8 mouse cellular contexts compared by ENCODE assay signal in the genomic region with DNA sequence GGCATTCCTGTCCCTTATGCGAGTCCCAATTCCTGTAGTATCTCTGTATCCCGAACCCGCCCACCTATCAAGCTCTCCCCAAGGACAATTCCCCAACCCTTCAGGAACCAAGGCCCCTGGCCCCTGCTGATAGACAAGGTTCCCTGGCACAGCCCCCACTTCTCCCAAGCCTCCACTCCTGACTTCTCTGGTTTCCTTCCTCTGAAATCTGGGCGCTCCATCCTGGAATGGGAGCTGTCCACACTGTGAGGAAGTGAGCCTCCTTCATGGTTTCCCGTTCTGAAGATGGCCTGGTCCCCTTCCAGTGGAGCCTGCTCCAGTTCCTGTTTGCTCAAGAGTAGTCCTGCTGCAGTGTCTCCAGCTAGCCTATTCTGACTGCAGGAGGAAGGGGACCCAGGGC. TPM values are rescaled to one million over a fixed set of nuclear protein-coding genes. Genes with fewer than 3 reads are reported as not detected.
DNase-seq lines count a peak whose midpoint lies in the region; ATAC-seq and TF ChIP-seq lines count a peak whose summit lies in the region.

No protein-coding gene starts in this region.

- H3K27me3 ChIP-seq in heart, embryonic 13.5 days (replicated peaks), result no peaks in the 10 kb centered on the region

- H3K79me2 ChIP-seq in macrophage (ENCODE audit: inconsistent target), result no peaks in the 10 kb centered on the region; the same call in 1 of the 2 replicates

- peaks cover 49% of the 10 kb centered on the region for H3K4me1 ChIP-seq in heart, embryonic 13.5 days

- no peak for ATAC-seq in heart, embryonic 13.5 days (ENCODE audit: extremely low read depth, insufficient number of reproducible peaks, low FRiP score, low TSS enrichment)
- no peak for ATAC-seq in inflammation-experienced regulatory T-cells, adult 6 months

- peak overlapping the region; percentile 89 for H3K27ac ChIP-seq in left cerebral cortex, adult 2 months
- 0 out of 2 replicates have a peak overlapping the region, but pooled peaks have one; percentile 33 for H3K27ac ChIP-seq in heart, embryonic 13.5 days (replicated peaks)
- H3K27ac ChIP-seq in macrophage, result peak overlapping the region; percentile 41

- peak overlapping the region; percentile 84 for H3K4me2 ChIP-seq in heart, embryonic 13.5 days

- peak overlapping the region; percentile 88 for H3K9ac ChIP-seq in heart, embryonic 13.5 days

- H3K4me3 ChIP-seq in left cerebral cortex, adult 2 months, result peak overlapping the region; percentile 99
- H3K4me3 ChIP-seq in heart, embryonic 13.5 days, result peak overlapping the region; percentile 73
- peak overlapping the region; percentile 73 for H3K4me3 ChIP-seq in macrophage (ENCODE audit: inconsistent target)

- WGBS in heart, embryonic 13.5 days, result 44% methylated on average over 5 of the region's 5 CpGs
- 51% methylated on average over 5 of the region's 5 CpGs for WGBS in macrophage (ENCODE audit: missing documents)

- H3K36me3 ChIP-seq in heart, embryonic 13.5 days, result peaks cover 67% of the 10 kb centered on the region
- peaks cover 56% of the 10 kb centered on the region for H3K36me3 ChIP-seq in macrophage (ENCODE audit: inconsistent target)

- TF ChIP-seq CTCF in left cerebral cortex, adult 2 months (IDR thresholded peaks at IDR 0.05), result no peak

- intact Hi-C loops in left cerebral cortex, adult 2 months (cut with DNase I), result no loop called here

- H3K9me3 ChIP-seq in heart, embryonic 13.5 days, result no peaks in the 10 kb centered on the region

- no peak for DNase-seq in left cerebral cortex, adult 2 months (ENCODE audit: extremely low spot score in 1 of 2, low spot score in 2 of 2)
- no peak for DNase-seq in left cerebral cortex, adult 8-10 months (ENCODE audit: low spot score in 2 of 2)
- DNase-seq in kidney, postnatal 10 days, result peak; percentile 62
- DNase-seq in adrenal gland, postnatal 25 days, result no peak
- DNase-seq in gastrocnemius, adult 8-10 months (ENCODE audit: low spot score in 2 of 2), result no peak

RNA-seq across cellular contexts. Expression of gene Nckipsd, which starts 1.0 kb away (rescaled TPM):
- total RNA-seq in left cerebral cortex, adult 2 months (2021), result 10 to 100 TPM; 64.7 to 68.0 TPM
- total RNA-seq in left cerebral cortex, adult 8-10 months (2022), result 10 to 100 TPM; 56.8 to 65.8 (median 59.9) TPM
- polyA plus RNA-seq in heart, embryonic 13.5 days (2015; fragmentation: Nextera tagmentation; extraction: Ambion mirVana), result 9.7 and 10.6 TPM in 2 replicates
- total RNA-seq in macrophage (2018; cell fraction: chromatin; rRNA removed), result 100 to 1,000 TPM in 2 of 26 experiments, 10 to 100 TPM in 21, 1 to 10 TPM in 3; 7.9 to 150 (median 45.0) TPM
- total RNA-seq in macrophage (2018; cell fraction: cytosol; rRNA removed), result 10 to 100 TPM in 12 of 26 experiments, 1 to 10 TPM in 14; 5.3 to 20.4 (median 9.1) TPM
- total RNA-seq in macrophage (2018; cell fraction: nucleus; rRNA removed), result 10 to 100 TPM in 22 of 26 experiments, 1 to 10 TPM in 4; 5.9 to 93.4 (median 20.0) TPM
- polyA plus RNA-seq in macrophage (2018), result 10.6 to 19.3 TPM (median 11.4 TPM) in 3 replicates
- polyA plus RNA-seq in inflammation-experienced regulatory T-cells, adult 6 months (2017; shearing (Covaris generic)), result 1 to 10 TPM; 6.0 to 7.1 (median 6.8) TPM
- 7.3 and 10.6 TPM in 2 replicates for total RNA-seq in adrenal gland, postnatal 25 days (2021)
- 1 to 10 TPM; 3.6 to 4.9 (median 4.2) TPM for total RNA-seq in gastrocnemius, adult 8-10 months (2022)

RNA-seq across cellular contexts. Expression of gene Celsr3, which starts 16.9 kb away (rescaled TPM):
- total RNA-seq in left cerebral cortex, adult 2 months (2021), result 10 to 100 TPM; 65.1 to 75.0 TPM
- 10 to 100 TPM; 45.0 to 60.8 (median 50.5) TPM for total RNA-seq in left cerebral cortex, adult 8-10 months (2022)
- polyA plus RNA-seq in heart, embryonic 13.5 days (2015; fragmentation: Nextera tagmentation; extraction: Ambion mirVana), result 0.09 and 0.10 TPM in 2 replicates
- 10 to 100 TPM in 25 of 26 experiments, 1 to 10 TPM in 1; 6.5 to 34.9 (median 17.8) TPM for total RNA-seq in macrophage (2018; cell fraction: chromatin; rRNA removed)
- total RNA-seq in macrophage (2018; cell fraction: cytosol; rRNA removed), result 1 to 10 TPM in 16 of 26 experiments, under 1 TPM in 10; 0.29 to 2.4 (median 1.1) TPM
- 10 to 100 TPM in 9 of 26 experiments, 1 to 10 TPM in 17; 3.2 to 20.2 (median 7.4) TPM for total RNA-seq in macrophage (2018; cell fraction: nucleus; rRNA removed)
- 0.53 to 1.2 TPM (median 0.95 TPM) in 3 replicates for polyA plus RNA-seq in macrophage (2018)
- polyA plus RNA-seq in inflammation-experienced regulatory T-cells, adult 6 months (2017; shearing (Covaris generic)), result not detected
- total RNA-seq in adrenal gland, postnatal 25 days (2021), result 4.2 and 5.5 TPM in 2 replicates
- under 1 TPM in 1 of 4 experiments, not detected in 3; 0.05 TPM for total RNA-seq in gastrocnemius, adult 8-10 months (2022)

RNA-seq across cellular contexts. Expression of gene Ip6k2, which starts 25.6 kb away (rescaled TPM):
- 100 to 1,000 TPM; 143 to 164 TPM for total RNA-seq in left cerebral cortex, adult 2 months (2021)
- 100 to 1,000 TPM; 137 to 158 (median 157) TPM for total RNA-seq in left cerebral cortex, adult 8-10 months (2022)
- polyA plus RNA-seq in heart, embryonic 13.5 days (2015; fragmentation: Nextera tagmentation; extraction: Ambion mirVana), result 39.8 and 42.9 TPM in 2 replicates
- 100 to 1,000 TPM in 1 of 26 experiments, 10 to 100 TPM in 25; 42.2 to 107 (median 66.8) TPM for total RNA-seq in macrophage (2018; cell fraction: chromatin; rRNA removed)
- total RNA-seq in macrophage (2018; cell fraction: cytosol; rRNA removed), result 10 to 100 TPM; 19.5 to 32.7 (median 24.9) TPM
- total RNA-seq in macrophage (2018; cell fraction: nucleus; rRNA removed), result 10 to 100 TPM; 25.4 to 67.9 (median 46.8) TPM
- 21.7 to 28.6 TPM (median 24.7 TPM) in 3 replicates for polyA plus RNA-seq in macrophage (2018)
- 10 to 100 TPM; 10.9 to 24.0 (median 19.8) TPM for polyA plus RNA-seq in inflammation-experienced regulatory T-cells, adult 6 months (2017; shearing (Covaris generic))
- total RNA-seq in adrenal gland, postnatal 25 days (2021), result 79.3 and 92.7 TPM in 2 replicates
- 10 to 100 TPM; 12.0 to 15.8 (median 14.2) TPM for total RNA-seq in gastrocnemius, adult 8-10 months (2022)

RNA-seq across cellular contexts. Expression of gene Slc26a6, which starts 43.9 kb away (rescaled TPM):
- 10 to 100 TPM; 17.1 to 17.8 TPM for total RNA-seq in left cerebral cortex, adult 2 months (2021)
- 10 to 100 TPM; 10.9 to 21.0 (median 16.6) TPM for total RNA-seq in left cerebral cortex, adult 8-10 months (2022)
- polyA plus RNA-seq in heart, embryonic 13.5 days (2015; fragmentation: Nextera tagmentation; extraction: Ambion mirVana), result 5.1 and 5.7 TPM in 2 replicates
- total RNA-seq in macrophage (2018; cell fraction: chromatin; rRNA removed), result 100 to 1,000 TPM in 2 of 26 experiments, 10 to 100 TPM in 24; 22.9 to 117 (median 53.7) TPM
- 10 to 100 TPM in 16 of 26 experiments, 1 to 10 TPM in 10; 5.4 to 20.5 (median 10.4) TPM for total RNA-seq in macrophage (2018; cell fraction: cytosol; rRNA removed)
- total RNA-seq in macrophage (2018; cell fraction: nucleus; rRNA removed), result 10 to 100 TPM; 11.7 to 65.4 (median 27.8) TPM
- polyA plus RNA-seq in macrophage (2018), result 5.2 to 17.9 TPM (median 8.1 TPM) in 3 replicates
- polyA plus RNA-seq in inflammation-experienced regulatory T-cells, adult 6 months (2017; shearing (Covaris generic)), result 10 to 100 TPM in 1 of 3 experiments, 1 to 10 TPM in 2; 7.3 to 12.6 (median 8.2) TPM
- 10.3 and 16.4 TPM in 2 replicates for total RNA-seq in adrenal gland, postnatal 25 days (2021)
- total RNA-seq in gastrocnemius, adult 8-10 months (2022), result 10 to 100 TPM; 14.6 to 25.3 (median 16.4) TPM

Comparison
In these comparisons a context has a peak if more than half of its experiments do, and no peak if none do; other contexts are left out.
1. H3K27ac ChIP-seq: peak in every context shown above with its lines; median percentile 89 in left cerebral cortex, adult 2 months; 41 in macrophage; 33 in heart, embryonic 13.5 days.